Mouse (Mus musculus) c-Kit-negative CD71-positive TER-119-positive erythroid progenitor cells, embryonic 14.5 days (primary cell): Measurements from ENCODE around the gene Rock2.

ENCODE experiments used
- DNase-seq: peaks from one replicate; pipeline ENCODE4 v3.0.0-alpha.2; 2013; ENCODE audit warnings: low read depth, low spot score

Gene Rock2

DNA sequence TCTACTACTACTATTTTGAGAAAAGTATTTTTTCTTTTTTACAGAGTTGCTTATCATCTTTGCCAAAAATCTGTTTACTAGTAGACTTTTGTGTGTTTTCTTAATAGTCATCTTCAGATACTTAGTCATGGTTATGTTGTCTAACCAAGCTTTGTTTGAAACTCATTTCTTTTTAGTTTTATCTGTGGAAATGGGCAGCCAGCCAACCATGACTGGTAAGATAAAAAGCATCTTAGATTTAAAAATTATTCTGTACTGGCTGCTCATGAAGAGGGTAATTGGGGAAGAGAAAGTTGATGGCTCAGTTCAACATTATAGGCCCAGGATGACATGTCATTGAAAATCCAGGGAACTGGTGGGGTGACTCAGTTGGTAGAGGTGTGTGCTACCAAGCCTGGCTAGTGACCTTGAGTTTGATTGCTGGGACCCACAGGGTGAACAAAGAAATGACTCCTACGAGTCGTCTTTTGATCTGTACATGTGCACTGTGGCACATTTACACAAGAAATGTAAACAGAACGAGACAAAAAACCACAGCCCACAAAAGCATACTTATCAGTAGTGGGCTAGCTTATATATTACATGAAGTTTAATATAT lies 6.0 kb downstream of the Rock2 start:
- DNase-seq = no peak

DNA sequence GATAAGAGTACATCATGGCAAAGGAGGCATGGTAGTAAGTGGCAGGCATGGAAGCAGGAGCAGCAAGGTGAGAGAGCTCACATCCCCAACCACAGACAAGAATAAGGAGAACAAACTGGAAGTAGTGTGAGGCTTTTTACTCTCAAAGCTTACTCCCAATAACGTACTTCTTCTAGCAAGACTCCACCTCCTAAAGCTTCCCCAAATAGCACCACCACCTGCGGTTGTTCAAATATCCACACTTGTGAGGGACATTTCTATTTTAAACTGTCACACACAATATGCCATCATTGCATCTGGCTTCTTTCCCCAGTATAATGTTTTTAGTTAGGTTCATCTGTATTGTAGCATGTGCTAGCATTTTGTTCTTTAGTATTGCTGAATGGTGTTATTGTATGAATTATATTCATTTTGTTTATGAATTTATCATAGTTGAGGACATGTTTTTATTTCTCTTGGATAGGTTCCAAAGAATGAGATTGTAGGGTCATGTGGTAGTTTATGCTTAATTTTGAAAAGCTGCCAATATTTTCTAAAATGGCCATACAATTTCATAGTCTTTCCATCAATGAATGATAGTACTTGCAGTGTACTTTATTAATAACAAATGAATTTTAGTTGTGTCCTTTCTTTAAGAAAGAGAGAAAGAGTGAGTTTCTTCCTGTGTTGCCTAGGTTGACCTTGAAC lies 9.4 kb downstream of the Rock2 start:
- no peak for DNase-seq

DNA sequence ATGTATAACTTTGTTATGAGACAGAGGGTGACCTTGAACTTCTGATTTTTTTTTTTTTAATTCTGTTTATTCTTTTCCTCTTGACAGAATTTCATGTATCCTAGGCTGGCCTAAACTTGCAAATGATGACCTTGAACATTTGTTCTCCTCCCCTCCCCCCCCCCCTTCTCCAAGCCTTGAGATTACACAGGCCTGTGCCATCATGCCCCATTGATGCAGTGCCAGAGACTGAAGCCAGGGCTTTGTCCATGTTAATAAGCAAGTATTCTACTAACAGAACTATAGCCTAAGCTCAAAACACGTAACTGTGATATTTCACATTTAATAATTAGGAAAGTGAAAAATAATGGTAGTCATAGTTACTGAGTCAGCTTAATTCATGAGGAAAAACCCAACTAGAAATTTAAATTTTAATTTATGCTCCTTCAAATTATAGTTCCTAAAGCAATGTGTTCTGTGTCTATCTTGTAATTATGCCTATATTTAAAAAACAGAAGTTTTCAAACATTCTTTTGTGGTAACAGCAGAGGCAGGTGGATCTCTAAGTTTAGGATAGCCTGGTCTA lies 12.7 kb downstream of the Rock2 start:
- no peak for DNase-seq

DNA sequence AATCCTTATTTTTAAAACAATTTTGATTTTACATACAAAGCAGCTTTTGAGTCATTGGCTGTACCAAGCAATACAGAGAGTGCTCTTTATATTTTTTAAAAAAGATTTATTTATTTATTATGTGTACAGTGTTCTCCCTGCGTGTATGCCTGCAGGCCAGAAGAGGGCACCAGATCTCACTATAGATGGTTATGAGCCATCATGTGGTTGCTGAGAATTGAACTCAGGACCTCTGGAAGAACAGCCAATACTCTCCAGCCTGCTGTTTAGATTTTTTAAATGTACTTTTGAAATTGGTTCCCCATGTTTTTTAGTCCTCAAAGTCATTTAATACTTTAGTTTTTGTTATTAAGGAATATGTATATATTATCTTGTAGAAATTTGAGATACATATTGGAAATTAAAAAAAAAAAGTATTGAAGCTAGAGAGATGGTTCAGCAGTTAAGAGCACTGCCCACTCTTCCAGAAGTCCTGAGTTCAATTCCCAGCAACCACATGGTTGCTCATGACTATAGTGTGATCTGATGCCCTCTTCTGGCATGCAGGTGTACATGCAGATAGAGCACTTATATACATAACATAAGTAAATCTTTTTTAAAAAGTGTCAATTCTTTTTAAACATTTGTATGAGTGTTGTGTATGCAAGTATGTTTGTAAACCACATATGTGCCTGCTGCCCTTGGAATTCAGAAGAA lies 13.4 kb downstream of the Rock2 start:
- DNase-seq = no peak

DNA sequence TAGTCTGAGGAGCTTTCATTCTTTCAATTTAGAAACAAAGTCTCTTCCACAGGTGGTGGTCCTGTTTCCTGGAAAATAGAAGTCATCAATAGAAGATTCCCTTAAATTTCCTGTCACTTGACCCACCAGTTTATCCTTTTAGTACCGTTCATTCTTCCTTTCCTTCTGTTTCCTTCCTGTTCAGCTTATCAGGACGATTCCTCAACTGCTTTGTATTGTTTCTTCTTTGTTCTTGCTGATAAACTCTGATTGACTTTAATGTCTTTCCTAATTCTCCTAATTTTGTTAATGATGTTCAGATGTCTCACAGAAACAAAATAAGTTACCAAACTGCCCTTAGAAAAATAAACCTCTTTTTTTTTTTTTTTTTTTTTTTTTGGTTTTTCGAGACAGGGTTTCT lies 16.8 kb downstream of the Rock2 start:
- DNase-seq = no peak

DNA sequence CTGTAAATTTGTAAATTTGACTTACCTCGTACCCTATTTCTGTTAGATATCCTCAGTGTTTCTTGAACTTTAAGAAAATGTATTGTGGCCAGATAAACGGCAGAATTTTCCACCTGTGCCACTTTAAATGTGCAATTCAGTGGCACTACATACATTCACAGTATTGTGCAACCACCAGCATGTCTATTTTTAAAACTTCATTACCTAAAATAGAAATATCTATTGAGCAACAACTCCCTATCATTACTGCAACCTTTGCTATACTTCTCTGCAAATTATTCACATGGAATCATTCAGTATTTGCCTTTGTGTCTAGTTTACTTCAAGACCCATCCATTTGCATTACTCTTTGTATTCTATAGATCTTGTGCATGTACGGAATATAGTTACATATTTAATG lies 17.9 kb downstream of the Rock2 start:
- DNase-seq = no peak

DNA sequence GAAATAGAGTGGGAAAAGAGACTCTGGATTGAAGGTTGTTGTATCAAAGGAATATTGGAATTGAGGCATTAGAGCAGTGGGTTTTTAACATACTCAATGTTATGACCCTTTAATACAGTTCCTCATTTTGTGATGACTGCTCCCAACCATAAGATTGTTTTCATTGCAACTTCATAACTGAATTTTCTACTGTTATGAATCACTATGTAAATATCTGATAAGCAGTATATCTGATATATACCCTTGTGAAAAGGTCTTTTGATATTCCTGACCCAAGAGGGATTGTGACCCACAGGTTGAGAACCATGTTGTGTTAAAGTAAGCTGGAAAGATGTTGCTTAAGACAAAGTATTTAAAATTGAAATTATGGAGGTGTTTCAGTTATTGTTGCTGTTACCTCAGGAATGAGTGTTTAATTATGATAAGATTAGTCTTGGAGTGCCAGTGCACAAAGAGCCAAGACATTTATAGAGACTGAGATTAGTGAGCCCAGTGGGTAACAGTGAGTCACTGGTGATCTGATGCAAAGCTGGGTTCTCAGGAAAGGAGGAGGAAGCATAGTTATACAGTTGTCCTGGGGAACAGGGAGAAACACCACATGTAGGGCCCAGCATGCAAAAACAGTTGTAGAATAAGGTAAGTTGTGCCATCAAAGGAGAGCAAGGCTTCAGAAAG lies 25.6 kb downstream of the Rock2 start:
- DNase-seq = no peak

DNA sequence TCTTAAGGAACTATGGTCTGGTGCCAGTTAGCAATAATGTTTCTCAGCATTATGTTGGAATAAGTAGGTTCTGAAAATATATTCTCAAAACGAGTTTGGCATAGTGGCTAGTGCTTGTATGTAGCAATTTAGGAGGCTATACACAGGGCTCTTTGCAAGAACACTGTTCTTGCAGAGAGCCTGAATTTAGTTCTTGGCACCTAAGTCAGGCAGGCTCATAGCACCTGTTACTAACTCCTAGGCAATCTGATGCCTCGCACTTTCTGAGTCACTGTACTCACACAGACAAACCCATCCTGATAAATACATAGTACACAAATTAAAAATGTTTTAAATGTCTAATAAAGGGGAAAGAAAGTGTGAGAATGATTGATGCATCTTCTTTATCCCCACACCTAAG lies 33.2 kb downstream of the Rock2 start:
- no peak for DNase-seq

DNA sequence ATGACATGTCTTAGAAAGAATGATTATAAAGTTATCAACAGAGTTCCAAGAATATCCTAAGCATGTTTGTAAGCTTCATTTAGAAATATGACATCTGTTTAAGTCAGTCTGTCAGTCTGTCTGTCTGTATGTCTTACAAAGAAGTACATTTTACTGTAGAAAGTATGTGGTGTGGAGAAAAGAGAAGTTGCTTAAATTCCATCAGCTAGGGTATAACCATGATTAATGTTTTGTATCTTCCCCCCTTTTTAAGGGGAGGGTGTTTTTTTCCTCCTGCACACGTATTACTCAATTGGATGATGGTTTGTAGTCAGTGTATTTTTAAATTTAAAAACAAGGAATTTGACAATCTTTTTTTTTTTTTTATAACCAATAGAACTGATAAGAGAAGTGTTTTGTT lies 39.7 kb downstream of the Rock2 start:
- DNase-seq = no peak

DNA sequence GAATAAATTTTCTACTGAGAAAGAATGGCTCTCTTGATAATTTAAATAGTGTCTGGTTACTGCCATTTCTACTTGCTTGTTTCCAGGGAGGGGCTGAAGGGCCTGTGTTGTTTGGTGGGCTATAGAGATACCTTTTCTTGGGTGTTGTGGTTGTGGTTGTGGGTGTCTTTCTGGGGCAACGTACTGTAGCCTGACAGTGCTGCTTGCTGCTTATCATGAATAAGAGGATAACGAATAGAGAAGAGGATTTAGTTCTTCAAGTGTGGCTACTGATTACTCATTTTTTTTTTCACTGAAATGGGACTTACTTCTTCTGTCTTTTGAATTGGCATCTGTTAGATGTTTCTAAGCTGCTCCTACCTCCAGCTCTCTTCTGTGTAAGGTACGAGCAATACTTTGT lies 47.3 kb downstream of the Rock2 start:
- DNase-seq = no peak

DNA sequence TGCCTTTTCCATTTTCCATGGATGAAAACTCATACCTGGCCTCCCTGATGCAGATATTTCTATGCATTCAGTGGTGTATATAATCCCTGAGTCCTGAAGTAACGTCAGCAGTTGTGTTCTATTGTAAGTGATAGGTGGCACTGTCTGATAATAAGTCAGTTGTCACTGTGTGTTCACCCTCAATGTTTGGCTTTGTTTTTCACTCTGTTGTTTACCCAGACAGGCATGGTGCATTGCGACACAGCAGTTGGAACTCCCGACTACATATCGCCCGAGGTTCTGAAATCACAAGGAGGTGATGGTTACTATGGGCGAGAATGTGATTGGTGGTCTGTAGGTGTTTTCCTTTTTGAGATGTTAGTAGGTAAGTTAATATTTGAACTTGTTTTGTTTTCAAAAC lies 53.5 kb downstream of the Rock2 start:
- no peak for DNase-seq

DNA sequence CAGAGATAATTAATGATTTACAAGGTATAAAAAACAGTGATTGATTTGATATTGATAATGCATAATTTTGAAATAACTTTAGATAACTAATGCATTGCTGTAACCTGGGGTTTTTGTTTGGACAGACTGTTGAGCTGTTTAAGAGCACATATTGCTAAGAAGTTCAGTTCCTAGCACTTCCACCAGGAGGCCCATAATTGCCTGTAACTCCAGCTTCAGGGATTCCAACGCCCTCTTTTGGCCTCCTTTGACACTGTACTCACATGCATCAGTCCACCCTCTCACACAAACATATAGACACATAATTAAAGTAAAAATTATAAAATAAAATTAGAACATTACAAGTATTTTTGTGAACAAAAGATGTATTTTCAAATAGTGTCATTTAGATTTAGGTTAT lies 64.2 kb downstream of the Rock2 start:
- peak; percentile 8 for DNase-seq

DNA sequence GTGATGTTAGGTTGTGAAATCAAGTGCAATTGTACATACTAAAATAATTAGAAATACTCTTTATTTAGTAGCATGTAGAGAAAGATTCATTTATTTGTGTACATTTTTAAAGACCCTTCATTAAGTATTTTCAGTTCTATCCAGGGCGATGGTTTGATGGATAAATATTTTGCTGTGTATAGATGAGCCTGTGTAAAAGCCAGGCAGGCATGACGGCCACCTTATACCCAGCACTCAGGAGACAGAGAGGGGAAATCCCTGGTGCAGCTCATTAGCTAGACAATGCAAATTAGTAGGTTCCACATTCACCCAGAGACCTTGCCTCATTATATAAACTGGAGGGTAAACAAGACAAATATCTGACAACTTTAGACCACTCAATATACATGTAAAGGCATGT lies 68.7 kb downstream of the Rock2 start:
- DNase-seq = no peak

DNA sequence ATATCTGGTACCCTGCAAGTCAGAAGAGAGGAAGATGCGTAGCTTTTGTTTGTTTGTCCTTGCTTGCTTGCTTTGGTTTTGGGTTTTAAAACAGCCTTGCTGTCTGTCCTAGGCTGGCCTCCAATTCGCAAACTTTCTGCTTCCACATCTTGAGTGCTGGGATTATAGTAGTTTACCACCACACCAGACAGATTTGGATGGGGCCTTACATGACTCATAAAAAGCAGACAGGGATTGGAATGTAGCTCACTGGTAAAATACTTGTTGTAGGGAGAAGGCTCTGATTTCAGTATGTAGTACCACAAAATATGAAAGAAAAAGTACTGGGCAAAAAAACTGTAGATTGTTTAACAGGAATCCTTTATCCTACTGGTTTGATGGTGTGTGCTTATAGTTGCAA lies 72.1 kb downstream of the Rock2 start:
- no peak for DNase-seq

DNA sequence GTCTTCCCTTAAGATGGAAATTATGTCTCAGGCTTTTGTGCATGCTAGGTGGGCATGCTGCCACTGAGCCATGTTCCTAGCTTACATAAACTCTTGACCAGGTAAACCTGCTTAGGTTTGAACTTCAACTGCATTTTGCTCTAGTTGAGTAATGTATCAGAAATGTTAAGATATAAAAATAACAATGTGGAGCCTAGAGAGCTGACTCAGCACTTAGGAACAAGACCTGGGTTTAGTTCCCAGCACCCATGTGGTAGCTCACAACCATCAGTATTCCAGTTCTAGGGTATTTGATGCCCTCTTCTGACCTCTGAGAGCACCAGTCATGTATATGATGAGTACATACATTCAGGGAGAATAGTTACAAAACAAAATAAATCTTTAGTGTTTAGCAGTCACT lies 82.4 kb downstream of the Rock2 start:
- DNase-seq = no peak

DNA sequence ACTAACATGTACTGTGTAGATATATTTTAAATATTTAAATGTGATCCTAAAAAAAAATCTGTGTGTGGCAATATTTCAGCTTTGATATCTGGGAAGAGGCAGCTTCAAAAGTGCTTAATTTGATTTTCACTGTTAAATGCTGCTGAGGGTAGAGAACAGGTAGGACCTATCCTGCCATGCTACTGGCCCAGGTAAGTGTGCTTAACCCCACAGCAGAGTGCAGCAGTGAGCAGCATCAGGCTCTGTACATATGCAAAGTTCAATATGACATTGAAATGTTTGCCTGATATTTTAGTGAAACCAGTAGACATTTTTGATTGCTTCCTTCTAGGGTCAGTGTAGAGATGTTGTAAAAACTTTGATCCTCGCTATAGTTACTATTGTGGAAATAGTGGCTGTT lies 91.1 kb downstream of the Rock2 start:
- DNase-seq = no peak

DNA sequence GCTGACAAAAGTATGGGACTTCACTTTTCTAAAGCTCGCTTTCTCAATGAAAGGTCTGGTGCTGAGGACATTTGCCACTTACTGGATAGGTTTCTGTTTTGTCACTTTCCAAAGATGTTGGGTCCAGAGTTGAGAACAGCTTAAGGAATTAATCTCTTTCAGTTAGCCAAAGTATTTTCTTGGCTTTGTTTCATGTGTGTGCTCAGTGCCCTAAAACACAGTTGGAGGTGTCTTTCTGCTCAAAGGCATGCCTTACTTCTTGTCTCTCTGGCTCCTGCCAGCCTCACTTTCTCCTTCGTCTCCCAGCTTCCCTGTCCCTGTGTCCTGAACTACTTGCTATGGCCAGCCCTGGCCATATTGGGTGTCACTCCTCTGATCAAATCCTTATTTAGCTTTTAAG lies 96.7 kb downstream of the Rock2 start:
- no peak for DNase-seq

DNA sequence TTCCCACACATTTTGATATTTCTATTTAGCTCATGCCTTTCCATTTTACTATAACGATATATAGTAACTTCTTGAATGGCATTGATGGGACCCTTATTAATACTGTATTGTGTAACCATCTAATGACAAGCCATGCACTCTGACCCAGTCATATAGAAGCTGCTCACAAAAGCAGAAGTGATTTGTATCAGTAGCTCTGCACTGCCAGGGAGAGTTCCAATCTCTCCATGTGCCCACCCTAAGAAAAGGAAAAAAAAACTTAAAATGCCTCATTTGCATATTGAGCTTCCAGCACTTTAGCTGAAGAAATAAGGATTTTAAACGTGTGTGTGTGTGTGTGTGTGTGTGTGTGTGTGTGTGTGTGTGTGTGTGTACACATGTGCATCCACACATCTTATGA lies 97.7 kb downstream of the Rock2 start:
- no peak for DNase-seq

DNA sequence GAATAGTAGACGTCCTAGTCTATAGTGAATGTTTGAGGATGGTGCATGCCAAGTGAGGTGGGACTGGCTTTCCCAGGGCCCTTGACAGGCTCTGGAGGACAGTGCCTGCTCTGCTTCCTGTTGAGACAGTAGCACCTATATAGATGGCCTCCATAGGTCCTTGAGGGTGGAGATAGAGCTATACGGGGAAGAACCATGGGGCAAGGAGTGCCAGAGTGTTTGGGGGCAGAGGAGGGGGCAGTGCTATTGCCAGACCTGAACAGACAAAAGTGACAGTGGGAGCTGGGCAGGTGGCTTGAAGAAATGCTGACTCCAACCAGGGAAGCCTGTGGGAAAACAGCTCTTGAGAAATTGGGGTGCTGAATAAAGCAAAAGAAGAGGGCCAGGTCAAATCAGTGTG lies 99.6 kb downstream of the Rock2 start:
- DNase-seq = no peak

DNA sequence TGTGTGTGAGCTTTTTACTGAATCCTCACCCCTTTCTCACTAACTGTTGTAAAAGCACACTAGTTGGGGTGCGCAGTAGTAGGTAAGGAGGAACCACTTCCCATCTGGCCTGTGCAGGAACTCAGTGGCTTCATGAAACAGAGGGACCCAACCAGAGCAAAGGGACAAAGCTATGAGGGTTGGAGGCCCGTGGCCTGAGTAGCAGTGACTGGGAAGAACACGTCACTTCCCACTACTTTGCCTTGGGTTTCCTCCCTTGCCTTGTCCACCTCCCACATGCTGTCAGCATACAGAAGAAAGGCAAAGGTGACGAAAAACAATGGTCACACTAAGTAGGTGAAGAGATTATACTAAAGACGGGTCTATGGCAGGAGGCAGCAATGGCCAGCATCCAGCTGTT lies 101.6 kb downstream of the Rock2 start:
- DNase-seq = no peak

DNA sequence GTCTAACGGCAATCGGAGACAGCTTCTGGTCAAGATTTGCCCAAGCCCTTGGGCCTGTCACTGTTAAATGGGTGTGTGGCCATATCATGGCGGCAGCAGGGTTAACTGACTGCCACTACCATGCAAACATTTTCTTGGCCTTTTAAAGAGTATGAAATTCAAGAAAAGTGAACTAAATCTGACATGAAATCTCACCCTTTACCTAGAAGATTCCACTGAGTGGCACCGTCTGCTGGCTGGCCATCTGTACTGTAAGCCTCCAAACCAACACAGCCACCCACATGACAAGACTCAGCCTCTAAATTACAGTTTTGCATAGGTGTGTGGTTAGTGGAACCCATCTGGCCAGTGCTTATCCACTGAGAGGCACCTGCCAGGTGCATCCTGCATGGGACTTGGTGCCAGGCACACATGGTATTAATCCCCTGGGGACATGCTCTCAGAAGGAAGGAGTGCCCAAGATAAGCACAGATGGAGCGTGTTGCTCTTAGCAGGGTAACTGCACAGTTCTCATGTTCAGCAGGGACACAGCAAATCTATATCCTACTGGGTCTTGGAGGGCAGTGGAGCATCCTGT lies 102.3 kb downstream of the Rock2 start:
- no peak for DNase-seq

DNA sequence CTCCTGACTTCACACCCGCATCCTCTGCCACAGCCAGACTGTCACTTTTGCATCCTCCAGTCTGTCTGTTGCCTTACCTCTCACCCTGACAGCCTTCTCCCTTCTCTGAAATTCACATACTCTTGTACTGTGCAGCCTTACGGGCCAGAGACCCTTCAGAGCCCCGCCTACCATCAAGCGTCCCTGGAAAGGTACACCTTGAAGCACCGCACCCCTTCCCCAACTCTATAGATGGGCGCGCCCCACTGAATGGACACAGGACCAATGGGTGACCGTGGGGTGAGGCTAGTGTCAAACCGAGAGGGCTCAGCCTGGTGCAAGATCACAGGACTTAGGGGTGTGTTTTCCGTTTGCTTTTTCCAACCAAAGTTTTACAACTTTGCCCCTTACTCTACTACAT lies 104.5 kb downstream of the Rock2 start:
- DNase-seq = no peak
